Mouse (Mus musculus): ENCODE results near the gene Grm6.

Gene Grm6

GRCm38 (mm10) chr11:50850177-50850735, at the start of gene Grm6:
Gene Grm6 (plus strand): TSS chr11:50850685.
- DNase-seq, result no peak

- no peak for DNase-seq
Measured at GRCm38 (mm10) chr11:50814233-50814632, 36.3 kb upstream of the Grm6 start.

GRCm38 (mm10) chr11:50826214-50826613, 24.3 kb upstream of the Grm6 start:
- DNase-seq, result peak; percentile 10

GRCm38 (mm10) chr11:50827010-50827953, 23.2 kb upstream of the Grm6 start, which contains the start of gene Zfp354c:
Gene Zfp354c (minus strand): TSS chr11:50827724.
- DNase-seq, result peak; percentile 87

- no peak for DNase-seq
Measured at GRCm38 (mm10) chr11:50835727-50836126, 14.8 kb upstream of the Grm6 start.

- DNase-seq, result peak; percentile 94
Measured at GRCm38 (mm10) chr11:50841023-50841735, 9.3 kb upstream of the Grm6 start, which contains the start of gene Zfp879. Gene Zfp879 (minus strand): TSS chr11:50841552.

GRCm38 (mm10) chr11:50845951-50846350, 4.5 kb upstream of the Grm6 start:
- no peak for DNase-seq

- DNase-seq, result no peak
Measured at GRCm38 (mm10) chr11:50847047-50847446, 3.4 kb upstream of the Grm6 start.

GRCm38 (mm10) chr11:50848520-50849137, 1.9 kb upstream of the Grm6 start:
- no peak for DNase-seq

GRCm38 (mm10) chr11:50849310-50849709, 1.2 kb upstream of the Grm6 start:
- no peak for DNase-seq

GRCm38 (mm10) chr11:50850989-50851601, 610 bp downstream of the Grm6 start:
- DNase-seq, result peak; percentile 11

GRCm38 (mm10) chr11:50878641-50879040, 28.2 kb downstream of the Grm6 start:
- DNase-seq, result no peak

- DNase-seq, result no peak
Measured at GRCm38 (mm10) chr11:50883756-50884155, 33.3 kb downstream of the Grm6 start.

GRCm38 (mm10) chr11:50886231-50886932, 35.9 kb downstream of the Grm6 start:
- no peak for DNase-seq

- DNase-seq, result no peak
Measured at GRCm38 (mm10) chr11:50886933-50887293, 36.4 kb downstream of the Grm6 start.

GRCm38 (mm10) chr11:50887390-50888128, 37.1 kb downstream of the Grm6 start, which contains the start of gene Zfp454:
Gene Zfp454 (minus strand): TSS chr11:50887651.
- peak; percentile 89 for DNase-seq

- no peak for DNase-seq
Measured at GRCm38 (mm10) chr11:50892441-50892840, 42.0 kb downstream of the Grm6 start.

- no peak for DNase-seq
Measured at GRCm38 (mm10) chr11:50897359-50897758, 46.9 kb downstream of the Grm6 start.

- DNase-seq, result no peak
Measured at GRCm38 (mm10) chr11:50908136-50908535, 57.7 kb downstream of the Grm6 start.

- DNase-seq, result no peak
Measured at GRCm38 (mm10) chr11:50913301-50913700, 62.8 kb downstream of the Grm6 start.

- DNase-seq, result no peak
Measured at GRCm38 (mm10) chr11:50914461-50914860, 64.0 kb downstream of the Grm6 start.
